Mouse (Mus musculus): ENCODE results near the gene 1700113H08Rik.

DNA sequence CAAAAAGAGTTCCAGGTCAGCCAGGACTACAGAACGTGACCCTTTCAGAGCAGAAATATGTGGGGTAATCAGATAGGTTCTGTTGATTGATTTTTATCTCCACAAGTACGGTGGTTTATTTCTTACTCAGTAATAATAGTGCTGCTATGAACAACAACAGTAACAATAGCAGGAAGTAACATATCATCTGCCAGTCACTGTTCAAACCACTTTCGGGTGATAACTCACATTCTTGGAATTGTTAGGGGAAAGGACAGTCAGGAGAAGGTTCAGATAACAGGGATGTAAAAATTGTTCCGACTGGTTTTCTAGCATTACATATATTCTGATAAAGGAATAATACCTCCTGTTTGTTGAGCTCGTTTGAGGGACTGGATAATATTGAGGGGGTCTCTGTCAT is 42.4 kb upstream of the 1700113H08Rik start:
- TF ChIP-seq ZC3H11A (IDR thresholded peaks at IDR 0.05; ENCODE audit: borderline replicate concordance, low read depth, low read length) (no peak), HCFC1 (IDR thresholded peaks at IDR 0.05; ENCODE audit: borderline replicate concordance, insufficient read depth, low read length) (no peak)

Measured in ES-E14 (cell line).